Comparison of ENCODE assay signal across 8 mouse cellular contexts in the genomic region with DNA sequence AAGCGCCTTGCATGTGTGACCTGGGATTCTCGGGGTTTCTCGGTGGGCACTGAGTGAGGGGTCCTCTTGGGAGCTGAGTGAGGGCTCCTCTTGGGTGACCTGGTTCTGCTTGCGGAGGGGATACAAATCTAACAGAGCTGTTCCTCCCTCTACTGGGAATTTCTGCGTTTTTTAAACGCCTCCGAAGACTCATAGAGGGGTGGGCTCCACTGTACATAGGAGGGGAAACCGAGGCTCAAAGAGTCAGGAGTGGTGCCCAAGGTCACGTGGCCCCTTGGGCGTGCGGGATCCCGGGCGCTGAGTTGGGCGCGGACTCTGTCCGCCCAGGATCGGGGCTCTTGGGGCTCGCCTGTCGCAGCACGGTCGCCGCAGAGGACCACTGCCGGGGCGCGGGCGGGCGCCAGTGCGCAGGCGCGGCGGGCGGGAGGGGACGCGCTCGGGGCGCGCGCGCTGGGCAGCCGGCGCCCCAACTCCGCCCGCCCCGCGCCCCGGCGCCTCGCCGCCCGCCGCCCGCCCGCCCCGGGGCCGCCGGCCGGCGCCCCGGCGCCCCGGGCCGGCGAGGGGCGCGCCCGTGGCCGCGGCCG. TPM values are rescaled to one million over a fixed set of nuclear protein-coding genes. Genes with fewer than 3 reads are reported as not detected.
DNase-seq lines count a peak whose midpoint lies in the region; ATAC-seq lines count a peak whose summit lies in the region.

Adcy1 (plus strand) TSS at position 489 of the 584 bp plus-strand sequence.

- H3K27ac ChIP-seq in heart, embryonic 14.5 days (replicated peaks in 1 of 2; ENCODE audit: control insufficient read depth in 1 of 2, insufficient read depth in 1 of 2, low read depth in 2 of 2, low read length in 2 of 2), result no peak within 1 kb of the TSS
- peak within 1 kb of the TSS; percentile 72 for H3K27ac ChIP-seq in forebrain, embryonic 10.5 days

- H3K4me3 ChIP-seq in heart, embryonic 14.5 days (ENCODE audit: control insufficient read depth in 1 of 2, insufficient read depth in 1 of 2, low read depth in 1 of 2, low read length in 2 of 2), result peak within 1 kb of the TSS; percentile 51 to 61
- H3K4me3 ChIP-seq in forebrain, embryonic 10.5 days, result peak within 1 kb of the TSS; percentile 68

- H3K9ac ChIP-seq in heart, embryonic 14.5 days (ENCODE audit: low read length), result peak within 1 kb of the TSS; percentile 66

- H3K36me3 ChIP-seq in heart, embryonic 14.5 days (ENCODE audit: control insufficient read depth, insufficient read depth, low read length), result no peaks in the 10 kb centered on the region
- no peaks in the 10 kb centered on the region for H3K36me3 ChIP-seq in forebrain, embryonic 10.5 days (replicated peaks)

- H3K9me3 ChIP-seq in heart, embryonic 14.5 days (ENCODE audit: control insufficient read depth, low read length), result no peaks in the 10 kb centered on the region
- no peaks in the 10 kb centered on the region for H3K9me3 ChIP-seq in forebrain, embryonic 10.5 days

- no peak; the same call in 1 of the 2 replicates for ATAC-seq in heart, embryonic 14.5 days (ENCODE audit: insufficient number of reproducible peaks, insufficient read depth, low FRiP score, low read depth)

- H3K27me3 ChIP-seq in heart, embryonic 14.5 days (ENCODE audit: control insufficient read depth, insufficient read depth, low read length), result peaks cover 90% of the 10 kb centered on the region
- H3K27me3 ChIP-seq in forebrain, embryonic 10.5 days (ENCODE audit: poor library complexity, severe bottlenecking), result peaks cover 97% of the 10 kb centered on the region

- no peak for DNase-seq in heart, adult 9 months (ENCODE audit: low spot score in 2 of 2)
- DNase-seq in adrenal gland, postnatal 36 days, result peak; percentile 7 to 12
- peak; percentile 38 for DNase-seq in forebrain, embryonic 10.5 days (ENCODE audit: extremely low spot score, low spot score)
- peak; percentile 65 to 72 for DNase-seq in kidney, postnatal 4 days
- peak; percentile 40 for DNase-seq in mesoderm, embryonic 11.5 days (ENCODE audit: low read depth, low spot score)
- peak; percentile 68 for DNase-seq in thymus, postnatal 4 days
- no peak for DNase-seq in lung, postnatal 14 days

- H3K4me1 ChIP-seq in heart, embryonic 14.5 days (ENCODE audit: control insufficient read depth in 2 of 2, insufficient read depth in 2 of 2, low read length in 2 of 2), result peaks cover 7 to 16% of the 10 kb centered on the region in 2 experiments; a peak in 3 of 4 replicates
- H3K4me1 ChIP-seq in forebrain, embryonic 10.5 days, result peaks cover 36% of the 10 kb centered on the region

- H3K4me2 ChIP-seq in heart, embryonic 14.5 days (ENCODE audit: low read length), result peak within 1 kb of the TSS; percentile 81

- WGBS in heart, embryonic 14.5 days, result 1% methylated on average over 44 of the region's 69 CpGs
- WGBS in forebrain, embryonic 10.5 days, result 18% methylated on average over 69 of the region's 69 CpGs

RNA-seq across cellular contexts. Expression of gene Adcy1, which starts in this region (rescaled TPM):
- polyA plus RNA-seq in heart, embryonic 14.5 days (2014; fragmentation: Nextera tagmentation; extraction: Ambion mirVana), result 1.0 and 1.2 TPM in 2 replicates
- 1 to 10 TPM; 2.3 to 2.5 TPM for total RNA-seq in adrenal gland, postnatal 36 days (2021)
- 0.66 and 0.86 TPM in 2 replicates for polyA plus RNA-seq in forebrain, embryonic 10.5 days (2016; fragmentation: Nextera tagmentation; extraction: Ambion mirVana)

Comparison
In these comparisons a context has a peak if more than half of its experiments do, and no peak if none do; other contexts are left out.
1. Peak in DNase-seq, H3K4me3 ChIP-seq and H3K27ac ChIP-seq in forebrain, embryonic 10.5 days; RNA of the gene not detected or under 1 TPM.
2. DNase-seq: peak in adrenal gland, postnatal 36 days (2 of 2), kidney, postnatal 4 days (2 of 2), mesoderm, embryonic 11.5 days (single experiment) and thymus, postnatal 4 days (single experiment); none in heart, adult 9 months (0 of 2) and lung, postnatal 14 days (single experiment).